Mouse (Mus musculus): ENCODE measurements at regions not wholly inside any gene's neighbourhood (a gene's known extent, or its start where the extent isn't known, plus 50 kb on each side); places are given as distances from the start of the nearest gene placed in this dataset.

GRCm38 (mm10) chr12:109891206-109891605 is 291.1 kb upstream of the Rtl1 start:
- DNase-seq (ENCODE audit: low spot score in 2 of 2) = no peak

DNA sequence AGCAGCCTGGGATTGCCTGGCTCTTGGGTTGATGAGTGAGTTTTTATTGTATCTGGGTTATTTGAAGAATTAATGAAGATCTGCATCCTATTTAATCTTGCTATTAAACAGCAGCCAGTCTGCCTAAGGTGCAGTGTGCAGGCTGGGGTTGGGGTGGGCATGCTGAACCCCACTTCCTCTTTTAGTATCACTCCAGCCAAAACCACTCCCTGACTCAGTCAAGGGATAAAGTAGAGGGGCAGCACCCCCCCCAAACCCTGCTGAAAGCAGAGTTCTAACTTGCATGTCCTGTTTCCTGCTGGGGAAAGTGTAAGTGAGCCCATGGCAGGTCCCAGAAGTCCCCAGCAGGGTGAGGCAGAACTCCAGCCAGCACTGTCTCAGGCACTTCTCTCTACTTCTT is 292.7 kb upstream of the Rtl1 start:
- no peak for DNase-seq (ENCODE audit: low spot score in 2 of 2)

GRCm38 (mm10) chr12:109893657-109894056 is 293.5 kb upstream of the Rtl1 start:
- DNase-seq (ENCODE audit: low spot score in 2 of 2) = no peak

- DNase-seq (ENCODE audit: low spot score in 2 of 2) = no peak
These were observed 295.3 kb upstream of the Rtl1 start for GRCm38 (mm10) chr12:109895389-109895788.

DNA sequence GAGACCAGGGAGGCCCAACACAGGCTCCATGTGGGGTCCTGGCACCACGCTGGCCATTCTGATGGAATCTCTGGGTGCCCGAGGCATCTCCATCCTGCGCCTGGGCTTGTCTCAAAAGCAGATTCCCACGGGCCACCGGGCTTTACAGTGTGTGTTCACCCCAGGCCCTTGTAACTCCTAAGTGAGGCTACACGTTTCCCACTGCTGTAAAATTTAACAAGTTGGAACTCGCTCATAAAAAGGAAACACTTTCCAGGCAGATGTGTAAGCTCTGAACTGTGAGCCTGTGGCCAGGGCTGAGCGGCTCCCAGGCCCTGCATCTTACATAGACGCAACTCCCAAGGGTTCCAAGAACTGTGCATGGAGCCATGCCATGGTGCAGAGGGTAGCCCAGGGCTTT is 296.3 kb upstream of the Rtl1 start:
- no peak for DNase-seq (ENCODE audit: low spot score in 2 of 2)

DNA sequence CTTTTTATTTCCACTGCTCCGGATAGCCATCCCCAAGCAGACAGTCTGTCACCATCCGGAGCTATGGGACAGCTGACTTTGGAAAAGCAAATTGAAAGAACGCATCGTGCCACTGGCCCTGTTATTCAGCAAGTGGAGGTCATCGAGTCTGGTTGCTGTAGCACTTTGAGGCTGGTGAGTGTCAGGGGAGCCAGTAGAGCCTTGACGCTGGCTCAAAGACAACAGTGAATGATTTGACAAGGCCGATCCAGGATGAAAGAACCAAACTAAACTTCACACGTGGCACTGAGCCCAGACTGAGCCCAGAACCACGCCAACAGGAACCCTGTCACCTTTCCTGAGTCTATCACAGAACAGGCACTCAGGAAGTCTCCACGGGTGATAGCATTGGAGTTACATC is 296.8 kb upstream of the Rtl1 start:
- no peak for DNase-seq (ENCODE audit: low spot score in 2 of 2)

DNA sequence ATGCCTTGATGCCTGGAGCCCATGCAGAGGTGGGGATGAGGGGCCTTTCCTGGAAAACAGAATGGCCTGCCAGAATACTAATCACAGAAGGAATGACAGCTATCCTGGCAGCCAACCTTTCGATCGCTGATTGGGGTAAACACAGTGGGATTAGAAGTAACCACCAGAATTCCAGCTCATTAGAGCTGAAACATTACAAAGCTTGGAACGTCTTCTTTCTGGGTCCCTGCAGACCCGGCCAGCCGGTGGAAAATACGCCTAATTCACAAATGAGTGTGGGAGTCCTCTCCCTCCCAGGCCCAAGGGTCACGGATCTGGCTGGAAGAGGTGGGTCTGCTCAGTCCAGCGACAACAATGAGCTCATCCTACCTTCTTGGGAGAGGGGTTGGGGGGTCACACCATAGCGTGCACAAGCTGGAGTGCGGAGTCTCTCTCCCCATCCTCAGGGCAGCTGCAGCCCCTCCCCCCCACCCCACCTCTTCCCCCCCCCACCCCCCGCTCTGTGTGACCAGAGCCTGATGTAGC is 297.8 kb upstream of the Rtl1 start:
- no peak for DNase-seq (ENCODE audit: low spot score in 2 of 2)

- no peak for DNase-seq (ENCODE audit: low spot score in 2 of 2)
These were observed 299.3 kb upstream of the Rtl1 start for GRCm38 (mm10) chr12:109899420-109899819.

- DNase-seq (ENCODE audit: low spot score in 2 of 2) = no peak
These were observed 310.9 kb upstream of the Rtl1 start for GRCm38 (mm10) chr12:109910966-109911495.

DNA sequence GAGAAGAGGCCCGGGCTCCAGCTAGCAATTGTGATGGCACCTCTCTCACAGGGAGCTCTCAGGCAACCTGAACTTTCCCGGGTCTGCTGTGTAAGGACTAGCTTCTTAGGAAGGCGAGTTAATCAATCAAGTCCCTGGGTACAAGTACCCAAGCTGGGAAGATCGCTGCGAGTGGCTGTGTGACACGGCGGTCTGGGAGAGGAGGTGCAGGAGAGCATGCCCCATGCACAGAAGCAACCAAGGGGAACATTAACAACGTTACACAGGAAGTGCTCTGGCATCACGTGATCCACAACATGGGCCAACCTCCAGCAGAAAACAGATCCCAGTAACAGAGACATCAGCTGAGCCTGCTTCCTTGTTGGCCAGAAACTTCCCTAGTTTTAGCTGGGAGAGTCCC is 311.4 kb upstream of the Rtl1 start:
- no peak for DNase-seq (ENCODE audit: low spot score in 2 of 2)

DNA sequence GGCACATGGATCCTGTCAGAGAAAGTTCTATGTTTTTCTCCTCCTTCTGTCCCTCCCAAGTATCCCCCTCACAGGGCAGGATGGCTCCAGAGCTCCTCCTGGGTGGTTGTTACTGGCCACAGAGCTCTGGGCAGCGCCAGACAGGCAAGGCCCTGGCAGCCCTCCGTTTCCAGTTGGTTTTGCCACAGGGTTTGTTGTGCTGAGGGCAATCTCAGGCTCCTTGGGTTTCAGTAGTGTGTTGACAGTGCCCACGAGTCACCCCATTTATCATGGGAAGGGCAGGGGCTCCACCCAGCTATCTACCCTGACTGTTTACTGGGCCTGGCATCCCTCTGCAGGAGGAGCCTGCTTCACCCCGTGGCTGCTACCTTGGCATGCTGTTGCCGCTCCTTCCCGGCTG is 317.6 kb upstream of the Rtl1 start:
- DNase-seq (ENCODE audit: low spot score in 2 of 2) = no peak

GRCm38 (mm10) chr12:109918901-109919300 is 318.8 kb upstream of the Rtl1 start:
- no peak for DNase-seq (ENCODE audit: low spot score in 2 of 2)

GRCm38 (mm10) chr12:109922111-109922510 is 322.0 kb upstream of the Rtl1 start:
- no peak for DNase-seq (ENCODE audit: low spot score in 2 of 2)

- DNase-seq (ENCODE audit: low spot score in 2 of 2) = no peak
These were observed 325.7 kb upstream of the Rtl1 start for GRCm38 (mm10) chr12:109925866-109926265.

- no peak for DNase-seq (ENCODE audit: low spot score in 2 of 2)
These were observed 326.5 kb upstream of the Rtl1 start for GRCm38 (mm10) chr12:109926643-109927042.

- DNase-seq (ENCODE audit: low spot score in 2 of 2) = no peak
These were observed 332.7 kb upstream of the Dio3 start for GRCm38 (mm10) chr12:109946179-109946578.

GRCm38 (mm10) chr12:109946936-109947335 is 331.9 kb upstream of the Dio3 start:
- DNase-seq (ENCODE audit: low spot score in 2 of 2) = no peak

GRCm38 (mm10) chr12:109947886-109948433 is 330.9 kb upstream of the Dio3 start:
- DNase-seq (ENCODE audit: low spot score in 2 of 2) = no peak

DNA sequence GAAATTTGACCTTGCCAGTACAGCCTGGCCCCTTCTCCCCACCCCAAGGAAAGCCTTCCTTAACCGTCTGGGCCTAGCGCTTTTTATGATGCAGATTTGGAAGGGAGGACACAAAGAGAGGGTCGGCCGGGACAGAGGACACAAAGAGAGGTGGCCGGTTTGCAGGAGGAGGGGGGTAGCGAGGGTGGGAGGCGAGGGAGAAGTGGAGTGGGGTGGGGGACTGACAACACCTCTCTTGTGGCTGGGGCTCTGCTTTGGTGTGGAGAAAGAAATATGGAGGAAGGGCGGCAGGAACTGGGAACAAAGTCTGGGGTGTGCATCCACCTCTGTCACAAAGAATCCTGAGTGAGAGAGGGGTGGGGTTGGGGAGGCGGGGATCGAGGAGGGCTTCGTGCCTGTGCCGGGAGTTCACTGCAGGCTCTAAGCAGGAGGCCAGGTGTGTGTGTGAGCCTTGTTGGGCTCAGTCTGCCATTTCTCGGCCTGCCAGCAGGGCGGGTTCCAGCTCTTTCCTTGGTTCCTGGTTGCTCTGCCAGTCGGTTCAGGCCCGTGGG is 330.4 kb upstream of the Dio3 start:
- no peak for DNase-seq (ENCODE audit: low spot score in 2 of 2)

- DNase-seq (ENCODE audit: low spot score in 2 of 2) = no peak
These were observed 329.5 kb upstream of the Dio3 start for GRCm38 (mm10) chr12:109949231-109949965.

DNA sequence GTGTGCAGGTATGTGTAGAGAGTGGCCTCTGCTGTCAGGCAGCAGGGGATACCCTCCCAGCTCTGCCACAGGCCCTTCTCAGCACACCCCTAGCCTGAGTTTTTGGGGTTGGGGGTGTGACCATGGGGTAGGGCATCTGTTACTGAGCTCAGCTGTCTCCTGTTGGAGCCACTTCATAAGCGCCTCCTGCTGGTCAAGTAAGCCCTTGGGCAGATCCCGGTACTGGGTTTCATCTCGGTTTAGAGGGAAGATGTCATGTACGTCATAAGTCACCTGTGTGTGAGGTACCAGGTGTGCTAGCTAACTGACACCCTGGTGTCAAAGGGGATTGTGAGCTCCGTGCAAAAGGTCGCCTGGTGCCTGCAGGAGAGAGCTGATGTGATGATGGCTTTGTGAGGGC is 328.2 kb upstream of the Dio3 start:
- no peak for DNase-seq (ENCODE audit: low spot score in 2 of 2)

DNA sequence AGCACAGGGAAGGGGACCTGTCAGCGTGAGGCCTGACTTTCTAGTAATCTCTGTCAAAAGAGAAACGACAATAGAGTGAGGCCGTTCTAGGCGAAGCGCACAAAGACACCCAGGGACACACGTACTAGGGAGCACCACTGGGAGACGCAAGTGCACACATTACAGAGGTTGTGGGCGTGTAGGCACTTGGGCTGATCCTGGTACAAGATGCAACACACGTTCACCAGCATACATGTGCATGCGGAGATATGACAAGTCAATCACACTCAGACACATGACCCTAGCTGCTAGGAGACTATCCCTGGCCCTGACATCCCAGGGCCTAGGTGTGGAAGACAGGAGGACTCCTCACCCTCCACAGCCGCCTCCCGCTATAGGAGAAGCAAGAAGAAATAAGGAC is 327.4 kb upstream of the Dio3 start:
- DNase-seq (ENCODE audit: low spot score in 2 of 2) = no peak

DNA sequence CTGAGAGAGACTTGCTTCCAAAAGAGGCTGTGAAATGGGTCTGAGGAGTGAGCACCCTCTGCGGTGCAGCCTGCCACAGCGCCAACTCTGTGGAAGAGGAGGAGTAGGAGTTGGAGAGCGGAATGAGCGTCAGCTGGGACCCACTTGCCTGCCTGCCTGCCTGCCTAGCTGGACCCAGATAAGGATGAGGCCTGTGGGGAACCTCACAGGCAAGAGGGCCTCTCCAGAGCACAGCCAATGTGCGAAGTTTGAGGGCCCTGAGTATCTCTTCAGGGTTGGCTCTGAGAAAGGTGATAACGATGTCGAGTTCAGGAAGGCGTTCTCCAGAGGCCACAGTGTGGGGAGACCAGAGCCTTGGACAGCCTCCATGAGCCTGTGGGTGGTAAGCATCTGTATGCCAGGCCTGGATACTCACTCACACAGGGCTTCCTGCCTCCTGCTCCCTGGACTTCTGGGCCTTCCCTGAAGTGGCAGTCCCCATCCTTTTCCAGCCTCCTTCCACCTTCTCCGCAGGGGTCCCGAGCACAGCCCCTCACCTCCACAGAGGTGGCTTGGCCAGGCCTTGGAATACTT is 326.9 kb upstream of the Dio3 start:
- DNase-seq (ENCODE audit: low spot score in 2 of 2) = no peak

All from spleen, postnatal 10 days (tissue).